Mouse (Mus musculus): Measurements from ENCODE around the gene Ppfia1.

Gene Ppfia1

DNA sequence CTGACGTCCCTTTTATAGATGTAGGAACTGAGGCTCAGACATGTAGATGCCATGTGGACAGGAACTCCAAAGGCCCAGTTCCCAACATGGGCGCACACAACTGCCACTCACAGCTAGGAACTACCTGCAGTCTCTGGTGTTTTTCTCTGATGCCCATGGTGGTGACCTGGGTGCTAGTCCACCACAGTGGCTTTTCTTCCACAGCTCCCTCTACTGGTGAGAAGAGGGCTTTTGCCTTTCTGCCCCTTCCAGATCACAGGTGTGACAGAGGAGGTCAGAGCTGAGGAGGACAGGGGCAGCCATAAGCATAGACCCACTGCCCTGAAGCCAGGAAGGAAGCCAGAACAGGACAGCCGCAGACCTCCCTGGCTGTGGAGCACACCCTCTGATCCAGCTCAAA is 126.1 kb downstream of the Ppfia1 start:
- DNase-seq (ENCODE audit: low spot score), result peak; percentile 11

Measured in adipocyte (in vitro differentiated cells).